Mouse (Mus musculus) splenic B cell, adult 2 months (primary cell): ENCODE data around the gene Pdzd2.
A peak's percentile ranks its signal among the peaks of the same experiment; 100 is the strongest.

Experiments used
- DNase-seq: peaks from one replicate; pipeline ENCODE4 v3.0.0-alpha.2; 2011; ENCODE audit warnings: low read depth, low spot score
- H3K27me3 ChIP-seq: 2 replicates; pipeline ENCODE4 v1.6.1; 2012; ENCODE audit warnings: mild to moderate bottlenecking, low read length, moderate library complexity, mixed read lengths; ENCODE audit not compliant: control insufficient read depth, poor library complexity, insufficient read depth, severe bottlenecking
- H3K36me3 ChIP-seq: 2 replicates; pipeline ENCODE4 v1.6.1; 2012; ENCODE audit warnings: mild to moderate bottlenecking, low read length, moderate library complexity, mixed read lengths; ENCODE audit not compliant: control insufficient read depth, poor library complexity, insufficient read depth, severe bottlenecking

Gene Pdzd2

GRCm38 (mm10) chr15:12479326-12479725 is 260.4 kb downstream of the Pdzd2 start:
- peak; percentile 14 for DNase-seq
- Histone ChIP-seq H3K27me3 (no peaks in the 10 kb centered on the region), H3K36me3 (no peaks in the 10 kb centered on the region)

DNA sequence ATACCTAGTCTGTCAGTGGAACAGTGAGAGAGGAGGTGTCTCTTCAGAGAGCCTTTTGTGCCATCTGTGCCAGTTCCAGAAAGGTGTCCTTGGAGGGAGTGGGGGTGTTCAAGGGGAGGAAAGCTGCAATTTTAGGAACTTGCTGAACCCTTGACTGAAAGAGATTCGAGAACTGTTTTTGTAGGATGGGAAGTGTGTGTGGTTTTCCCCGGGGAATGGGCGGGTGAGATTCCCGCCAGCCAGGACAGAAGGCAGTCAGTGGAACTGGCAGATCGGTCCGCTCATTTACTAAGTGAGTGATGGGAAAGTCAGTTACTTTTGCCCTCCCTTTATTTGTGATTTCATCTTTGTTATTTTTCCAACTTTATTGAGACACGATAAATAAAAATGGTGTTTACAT is 266.1 kb downstream of the Pdzd2 start:
- no peak for DNase-seq
- H3K36me3 ChIP-seq = no peaks in the 10 kb centered on the region
- no peaks in the 10 kb centered on the region for H3K27me3 ChIP-seq

DNA sequence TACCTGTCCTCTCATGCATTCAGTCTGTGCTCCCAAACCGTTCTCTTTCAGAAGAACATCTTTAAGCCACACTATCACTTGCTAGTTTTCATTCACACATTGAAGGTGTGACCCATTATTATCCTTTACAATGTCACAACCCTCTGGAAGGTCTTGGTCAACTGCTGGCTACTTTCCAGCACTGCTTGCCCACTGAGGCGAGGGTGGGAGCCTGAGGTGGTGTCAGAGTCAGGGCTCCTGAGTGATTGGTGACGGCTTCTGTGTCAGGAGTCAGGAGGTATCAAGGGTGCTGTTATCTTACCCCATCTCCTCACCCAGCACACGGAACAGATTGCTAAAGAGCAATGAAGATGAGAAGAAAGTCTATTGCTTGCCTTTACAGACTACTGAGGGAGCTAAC is 267.1 kb downstream of the Pdzd2 start:
- Histone ChIP-seq H3K36me3 (no peaks in the 10 kb centered on the region), H3K27me3 (no peaks in the 10 kb centered on the region)
- no peak for DNase-seq

GRCm38 (mm10) chr15:12470900-12471838 is 268.6 kb downstream of the Pdzd2 start:
- DNase-seq = no peak
- Histone ChIP-seq H3K36me3 (no peaks in the 10 kb centered on the region), H3K27me3 (no peaks in the 10 kb centered on the region)

DNA sequence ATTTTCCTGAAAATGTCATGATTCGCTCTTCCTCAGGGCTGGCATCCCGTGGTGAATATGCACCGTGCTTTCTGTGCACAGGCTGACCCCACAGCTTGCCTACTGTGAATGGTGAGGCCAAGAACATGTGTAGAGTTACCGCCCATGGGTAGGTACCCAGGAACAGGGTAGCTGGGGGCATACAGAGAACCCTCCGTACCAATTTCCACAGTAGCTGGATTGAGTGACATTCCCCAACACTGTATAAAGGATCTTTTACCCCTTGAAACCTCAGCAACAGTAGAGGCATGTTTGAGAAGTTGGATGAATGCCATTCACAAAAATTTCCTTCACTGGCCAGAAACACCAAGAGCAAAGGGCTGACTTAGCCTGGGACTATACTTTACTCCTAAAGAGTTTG is 271.1 kb downstream of the Pdzd2 start:
- no peak for DNase-seq
- Histone ChIP-seq H3K36me3 (no peaks in the 10 kb centered on the region), H3K27me3 (no peaks in the 10 kb centered on the region)

DNA sequence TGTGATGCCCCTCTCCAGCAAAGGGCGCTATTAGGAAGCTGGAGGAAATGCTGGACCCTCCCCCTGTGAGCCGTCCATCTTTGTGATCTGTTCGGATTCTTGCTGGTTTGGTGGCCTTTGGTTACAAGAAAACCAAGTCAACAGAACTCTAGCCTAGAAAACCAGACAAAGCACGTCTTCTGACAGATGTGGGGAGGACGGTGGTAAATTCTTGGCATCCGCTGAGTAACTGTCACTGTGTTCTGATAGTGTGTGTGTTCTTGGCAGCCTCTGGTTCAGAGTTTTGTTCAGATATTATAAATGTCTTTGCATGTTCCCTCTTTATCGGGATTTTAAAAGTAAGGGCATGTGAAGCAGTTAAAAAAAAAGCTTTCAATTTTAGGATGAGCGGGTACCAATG is 274.0 kb downstream of the Pdzd2 start:
- no peaks in the 10 kb centered on the region for H3K27me3 ChIP-seq
- no peak for DNase-seq
- no peaks in the 10 kb centered on the region for H3K36me3 ChIP-seq

DNA sequence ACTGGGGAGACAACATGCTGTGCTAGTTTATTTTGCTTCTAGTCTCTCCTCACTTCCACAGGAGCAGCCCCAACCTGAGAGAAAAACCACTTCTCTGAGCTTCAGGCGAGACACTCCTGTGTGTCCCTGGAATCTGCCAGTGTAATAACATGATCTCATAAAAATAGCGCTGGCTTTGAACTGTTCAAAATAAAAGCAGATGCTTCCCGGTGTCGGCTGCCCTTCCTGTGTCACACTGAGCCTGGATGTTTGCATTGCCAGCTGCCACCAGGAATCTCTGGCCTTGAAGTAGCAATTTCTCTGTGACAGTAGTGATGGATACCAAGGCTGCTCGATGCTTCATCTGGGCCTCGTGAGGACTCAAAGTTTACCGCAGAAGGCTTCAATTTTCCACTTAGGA is 282.9 kb downstream of the Pdzd2 start:
- no peak for DNase-seq
- H3K27me3 ChIP-seq = no peaks in the 10 kb centered on the region

DNA sequence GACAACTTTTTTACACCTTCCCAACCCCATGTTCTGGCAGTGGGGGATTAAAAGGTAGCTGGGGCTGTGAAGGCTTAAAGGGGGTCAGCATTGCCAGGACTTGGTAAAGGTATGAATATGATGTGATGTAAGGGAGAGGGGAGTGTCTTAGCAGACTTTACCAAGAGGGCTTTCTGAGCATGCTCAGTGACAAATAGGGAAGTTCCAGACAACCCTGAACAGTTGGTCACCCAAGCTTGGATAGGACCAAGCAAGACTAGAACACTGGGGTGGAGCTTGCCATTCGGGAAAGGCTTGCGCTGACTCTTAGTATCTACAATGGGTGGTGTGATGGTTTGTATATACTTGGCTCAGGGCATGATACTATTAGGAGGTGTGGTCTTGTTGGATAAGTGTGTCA is 286.4 kb downstream of the Pdzd2 start:
- peak; percentile 2 for DNase-seq
- no peaks in the 10 kb centered on the region for H3K36me3 ChIP-seq
- H3K27me3 ChIP-seq = no peaks in the 10 kb centered on the region

More for the DNA sequence above, 282.9 kb downstream of the Pdzd2 start:
- H3K36me3 ChIP-seq = no peaks in the 10 kb centered on the region

DNA sequence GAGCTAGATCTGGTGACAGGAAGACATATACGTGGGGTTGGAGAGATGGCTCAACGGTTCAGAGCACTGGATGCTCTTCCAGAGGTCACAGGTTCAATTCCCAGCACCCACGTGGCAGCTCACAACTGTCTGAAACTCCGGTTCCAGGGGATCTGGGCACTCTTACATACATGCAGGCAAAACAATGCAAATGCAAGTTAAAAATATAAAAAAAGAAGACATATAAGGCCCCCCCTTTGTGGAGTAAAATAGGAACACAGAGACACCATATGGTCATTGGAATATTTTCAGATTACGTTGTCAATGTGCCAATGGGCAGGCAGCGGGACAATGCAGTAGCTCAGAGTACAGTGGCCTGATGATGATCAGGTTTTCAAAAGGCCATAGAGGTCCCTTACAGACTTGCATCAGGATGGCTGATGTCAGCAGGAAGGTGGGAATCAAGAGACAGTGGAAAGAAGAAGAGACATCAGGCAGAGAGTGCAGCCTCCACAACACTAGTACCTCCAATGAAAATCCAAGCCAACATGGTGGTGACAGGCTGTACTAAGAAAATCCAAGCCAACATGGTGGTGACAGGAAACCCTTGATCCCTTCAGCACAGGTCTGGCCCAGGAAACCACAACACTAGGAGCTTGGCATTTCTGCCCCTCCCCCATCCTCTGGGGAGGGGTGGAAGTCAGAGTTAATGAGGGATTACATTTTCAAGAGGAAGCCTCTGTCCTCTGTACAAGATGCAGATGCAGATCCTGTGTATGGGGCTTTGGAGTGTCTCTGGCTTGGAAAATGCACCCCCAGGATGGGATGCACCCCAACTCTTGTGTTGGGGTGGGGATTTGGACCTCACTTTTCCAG is 287.4 kb downstream of the Pdzd2 start:
- Histone ChIP-seq H3K36me3 (no peaks in the 10 kb centered on the region), H3K27me3 (no peaks in the 10 kb centered on the region)
- no peak for DNase-seq

DNA sequence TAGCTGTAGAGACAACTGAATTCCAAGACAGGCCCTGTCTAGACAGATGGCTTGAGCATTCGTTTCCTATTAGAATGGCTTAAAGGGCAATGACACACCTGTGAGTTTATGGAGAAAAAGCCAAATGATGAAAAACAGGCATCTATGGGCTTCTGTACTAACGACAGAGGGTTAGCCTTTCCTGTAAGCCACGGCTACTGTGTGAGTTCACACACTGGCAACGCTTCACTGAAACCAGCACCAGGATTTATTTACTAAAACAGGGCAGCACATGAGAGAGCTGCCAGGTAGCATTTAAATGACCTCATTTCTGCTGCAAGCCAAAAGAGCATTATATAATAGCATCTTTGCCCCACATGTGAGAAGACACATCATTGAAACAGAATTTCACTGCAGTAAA is 288.3 kb downstream of the Pdzd2 start:
- DNase-seq = no peak
- Histone ChIP-seq H3K36me3 (no peaks in the 10 kb centered on the region), H3K27me3 (no peaks in the 10 kb centered on the region)

DNA sequence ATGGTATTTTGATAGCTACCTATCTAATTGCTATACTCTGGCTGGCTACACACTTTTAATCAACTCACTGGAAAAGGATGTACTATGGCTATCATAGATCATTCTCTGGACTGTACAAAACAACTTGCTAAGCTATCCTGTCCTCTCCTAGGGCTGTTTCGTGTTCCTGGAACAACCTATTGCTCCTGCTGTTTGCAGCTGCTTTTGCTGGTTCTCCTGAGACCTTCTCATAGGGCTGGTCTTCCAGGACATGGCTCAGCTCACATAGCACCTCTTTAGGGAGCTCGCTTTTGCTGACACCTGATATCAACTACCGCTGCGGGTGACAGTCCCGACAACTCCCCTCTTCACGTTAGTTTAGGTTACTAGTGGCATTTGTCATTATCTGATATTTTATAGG is 288.9 kb downstream of the Pdzd2 start:
- no peak for DNase-seq
- Histone ChIP-seq H3K36me3 (no peaks in the 10 kb centered on the region), H3K27me3 (no peaks in the 10 kb centered on the region)

- H3K27me3 ChIP-seq = no peaks in the 10 kb centered on the region
- no peak for DNase-seq
- no peaks in the 10 kb centered on the region for H3K36me3 ChIP-seq
Observed at GRCm38 (mm10) chr15:12449321-12449720, 290.4 kb downstream of the Pdzd2 start.

GRCm38 (mm10) chr15:12447021-12447434 is 292.7 kb downstream of the Pdzd2 start:
- DNase-seq = no peak
- H3K27me3 ChIP-seq = no peaks in the 10 kb centered on the region
- no peaks in the 10 kb centered on the region for H3K36me3 ChIP-seq

DNA sequence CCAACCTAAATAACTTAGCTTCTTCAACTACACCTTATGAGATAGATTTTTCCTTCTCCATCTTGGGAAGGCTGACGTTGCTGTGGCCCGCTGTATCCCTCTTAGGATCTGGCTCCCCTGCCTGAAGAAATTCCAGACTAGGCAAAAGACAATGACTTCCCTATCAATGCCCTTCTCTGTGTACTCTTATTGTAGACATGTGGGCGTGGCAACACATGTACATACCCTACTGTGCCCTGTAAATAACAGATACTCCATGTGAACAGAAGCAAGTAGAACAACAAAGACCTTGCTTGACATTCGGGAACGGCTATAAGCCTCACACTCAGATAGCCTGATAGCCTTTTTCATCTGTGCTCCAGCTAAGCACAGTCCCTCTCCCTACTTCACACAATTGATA is 295.2 kb downstream of the Pdzd2 start:
- DNase-seq = no peak
- H3K27me3 ChIP-seq = no peaks in the 10 kb centered on the region
- no peaks in the 10 kb centered on the region for H3K36me3 ChIP-seq

DNA sequence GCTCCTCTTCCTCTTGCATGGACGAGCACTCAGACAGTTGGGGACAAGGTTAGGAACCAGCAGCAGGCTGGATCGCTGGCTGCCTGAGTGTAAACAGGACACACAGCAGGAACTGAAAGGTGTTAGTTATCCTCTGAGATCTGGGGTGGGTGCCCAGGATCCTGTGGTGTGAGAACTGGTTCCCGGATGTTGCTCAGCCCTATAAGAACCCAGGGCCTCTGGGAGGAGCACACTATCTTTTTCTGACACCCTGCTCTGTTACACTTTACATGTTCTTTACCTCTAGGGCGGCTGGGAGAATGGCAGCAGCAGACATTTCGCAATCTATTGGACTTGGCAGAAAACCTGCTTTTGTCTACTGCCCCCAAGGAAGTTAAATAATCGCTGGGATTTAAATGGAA is 300.4 kb downstream of the Pdzd2 start:
- Histone ChIP-seq H3K27me3 (no peaks in the 10 kb centered on the region), H3K36me3 (no peaks in the 10 kb centered on the region)
- DNase-seq = no peak
